Mouse (Mus musculus) lung, embryonic 14.5 days (tissue): Measurements from ENCODE around the gene Rfc4. TPM values are rescaled to one million over a fixed set of nuclear protein-coding genes. Genes with fewer than 3 reads are reported as not detected.

ENCODE experiments used
- ATAC-seq: fragments of 200-750 bp; cut with Nextera tagmentation; 2 replicates; pipeline ENCODE4 v1.8.0; 2017; ENCODE audit warnings: mild to moderate bottlenecking, moderate TSS enrichment, moderate library complexity; ENCODE audit not compliant: insufficient read depth
- DNase-seq: peaks from one replicate; pipeline ENCODE4 v3.0.0-alpha.2; 2015
- H3K27ac ChIP-seq: fragments of 300-500 bp; sonication (generic); 2 replicates; pipeline ENCODE4 v1.5.1; 2014; ENCODE audit warnings: low read depth, mild to moderate bottlenecking, moderate library complexity
- H3K27me3 ChIP-seq: fragments of 300-500 bp; sonication (generic); 2 replicates; pipeline ENCODE4 v1.6.1; 2014; ENCODE audit warnings: low read length, control low read depth; ENCODE audit not compliant: insufficient read depth
- H3K36me3 ChIP-seq: fragments of 300-500 bp; sonication (generic); 2 replicates; pipeline ENCODE4 v1.6.1; 2014; ENCODE audit warnings: control low read depth; ENCODE audit not compliant: insufficient read depth
- H3K4me1 ChIP-seq: fragments of 300-500 bp; sonication (generic); 2 replicates; pipeline ENCODE4 v1.6.1; 2014; ENCODE audit warnings: antibody characterized with exemption, control low read depth; ENCODE audit not compliant: insufficient read depth
- H3K4me2 ChIP-seq: fragments of 300-500 bp; sonication (generic); 2 replicates; pipeline ENCODE4 v1.6.1; 2014; ENCODE audit warnings: mild to moderate bottlenecking
- H3K4me3 ChIP-seq: fragments of 300-500 bp; sonication (generic); 2 replicates; pipeline ENCODE4 v1.5.1; 2014; ENCODE audit warnings: low read depth, low read length
- H3K9ac ChIP-seq: fragments of 300-500 bp; sonication (generic); 2 replicates; pipeline ENCODE4 v1.6.1; 2014
- H3K9me3 ChIP-seq: fragments of 300-500 bp; sonication (generic); 2 replicates; pipeline ENCODE4 v1.6.1; 2016; ENCODE audit warnings: low read depth, low read length, control low read depth
- CTCF ChIP-seq: IDR thresholded peaks from 2 replicates; pipeline ENCODE4 v1.5.1; 2016; ENCODE audit warnings: antibody characterized with exemption, low read depth
- WGBS: fragments of 180-500 bp; shearing (Covaris S2); extraction: QIAGEN DNeasy Blood & Tissue Kit; methylation state at CpG from one replicate; pipeline ENCODE4 v1.1.7; 2014; 5-methylcytosine and 5-hydroxymethylcytosine counted together
- polyA plus RNA-seq: library from polyadenylated mRNA; unstranded; fragments of >200 nt; fragmentation: Nextera tagmentation; extraction: Ambion mirVana; gene quantifications from 2 replicates; pipeline ENCODE4 v1.2.1, GENCODE M21; 2014

Rfc4 gene
- polyA plus RNA-seq, 1 experiment from 2014 or later, result 148 TPM

DNA sequence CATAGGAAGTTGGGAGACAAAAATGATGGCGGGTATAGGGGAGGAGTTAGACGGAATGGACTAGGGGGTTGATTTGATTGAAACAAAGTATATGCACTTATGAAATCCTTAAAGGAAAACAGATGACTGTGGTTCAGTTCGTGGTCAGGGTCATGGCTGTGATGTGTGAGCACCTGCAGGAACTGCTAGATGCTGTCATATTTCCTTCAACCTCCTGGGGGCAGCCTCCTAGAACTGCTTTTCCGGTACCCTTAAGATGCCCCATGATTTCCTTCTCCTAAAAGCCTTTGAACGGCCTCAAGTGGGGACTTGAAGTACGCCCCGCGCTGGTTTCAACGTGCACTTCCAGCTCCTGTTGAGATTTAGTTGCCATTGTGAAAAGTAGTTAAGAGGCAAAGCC, 37.9 kb upstream of the Rfc4 start:
- TF ChIP-seq CTCF, result peak; percentile 26; the same call in 1 of the 2 replicates
- Histone ChIP-seq H3K9ac (no peak overlapping the region), H3K4me3 (no peak overlapping the region), H3K4me2 (no peak overlapping the region), H3K27me3 (no peaks in the 10 kb centered on the region), H3K4me1 (no peaks in the 10 kb centered on the region), H3K9me3 (no peaks in the 10 kb centered on the region), H3K27ac (no peak overlapping the region), H3K36me3 (no peaks in the 10 kb centered on the region)
- ATAC-seq, result no peak
- 56% methylated on average over 9 of the region's 9 CpGs for WGBS
- DNase-seq, result no peak

DNA sequence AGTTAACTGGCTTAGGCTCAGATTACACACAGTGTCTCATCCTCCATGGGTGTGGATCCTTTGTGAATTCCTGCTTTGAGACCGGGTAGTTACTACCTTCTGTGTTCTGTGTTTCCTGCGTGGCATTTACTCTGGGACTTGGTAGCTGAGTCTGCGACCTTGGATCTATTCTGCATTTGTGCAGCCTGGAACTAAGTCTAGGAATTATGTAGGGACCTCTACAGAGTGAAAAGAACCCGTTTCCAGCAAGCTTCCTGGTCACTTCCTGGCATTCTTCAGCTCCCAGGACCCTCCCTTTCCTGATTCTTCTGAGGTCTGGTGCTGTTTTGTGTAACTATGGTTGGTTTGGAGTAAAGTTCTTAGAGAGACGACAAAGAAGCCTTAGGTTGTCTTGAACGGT, 36.9 kb upstream of the Rfc4 start:
- DNase-seq (peak; percentile 17), ATAC-seq (no peak)
- no peak overlapping the region for H3K9ac ChIP-seq
- no peak for TF ChIP-seq CTCF
- H3K4me3 ChIP-seq, result no peak overlapping the region
- WGBS, result 72% methylated on average over 6 of the region's 6 CpGs
- no peaks in the 10 kb centered on the region for H3K36me3 ChIP-seq
- no peaks in the 10 kb centered on the region for H3K9me3 ChIP-seq
- H3K4me1 ChIP-seq, result no peaks in the 10 kb centered on the region
- peak overlapping the region; percentile 27; the same call in 1 of the 2 replicates for H3K27ac ChIP-seq
- no peaks in the 10 kb centered on the region for H3K27me3 ChIP-seq
- no peak overlapping the region for H3K4me2 ChIP-seq

DNA sequence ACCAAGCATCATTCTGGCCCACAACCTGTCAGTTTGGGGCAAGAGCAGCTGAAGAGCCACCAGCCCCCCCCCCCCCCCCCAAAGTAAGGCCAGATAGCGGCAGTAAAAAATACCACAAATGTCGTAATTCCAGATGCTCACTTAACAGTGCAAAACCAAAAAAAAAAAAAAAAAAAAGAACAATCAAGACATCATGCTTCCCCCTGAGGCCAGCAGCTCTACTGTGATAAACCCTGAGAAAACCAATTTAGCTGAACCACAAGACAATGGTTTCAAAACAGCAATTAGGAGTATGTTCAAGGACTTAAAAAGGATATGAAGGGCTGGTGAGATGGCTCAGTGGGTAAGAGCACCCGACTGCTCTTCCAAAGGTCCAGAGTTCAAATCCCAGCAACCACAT, 34.6 kb upstream of the Rfc4 start:
- Histone ChIP-seq H3K27ac (no peak overlapping the region), H3K9me3 (no peaks in the 10 kb centered on the region), H3K4me3 (no peak overlapping the region), H3K9ac (no peak overlapping the region), H3K4me2 (no peak overlapping the region), H3K27me3 (no peaks in the 10 kb centered on the region), H3K36me3 (no peaks in the 10 kb centered on the region), H3K4me1 (no peaks in the 10 kb centered on the region)
- ATAC-seq, result no peak
- TF ChIP-seq CTCF, result no peak
- WGBS, result 75% methylated on average over 3 of the region's 3 CpGs
- DNase-seq, result no peak

DNA sequence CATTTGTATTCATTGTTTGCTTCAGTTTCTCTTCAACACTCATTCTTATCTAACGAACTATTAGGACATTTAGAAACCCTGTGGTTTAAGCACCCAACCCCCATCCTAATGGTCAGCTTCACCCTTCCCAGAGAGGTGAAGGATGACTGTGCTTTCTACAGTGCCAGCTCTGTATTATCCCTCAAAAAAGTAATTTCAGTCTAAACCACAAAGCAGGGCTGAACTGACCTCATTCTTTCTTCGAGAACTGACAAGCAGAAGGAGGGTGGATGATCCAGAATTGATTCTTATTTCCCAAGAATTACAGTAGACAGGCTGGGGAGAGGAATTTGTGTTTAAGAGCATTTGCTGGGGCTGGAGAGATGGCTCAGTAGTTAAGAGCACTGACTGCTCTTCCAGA, 32.2 kb upstream of the Rfc4 start:
- H3K27ac ChIP-seq, result no peak overlapping the region

DNA sequence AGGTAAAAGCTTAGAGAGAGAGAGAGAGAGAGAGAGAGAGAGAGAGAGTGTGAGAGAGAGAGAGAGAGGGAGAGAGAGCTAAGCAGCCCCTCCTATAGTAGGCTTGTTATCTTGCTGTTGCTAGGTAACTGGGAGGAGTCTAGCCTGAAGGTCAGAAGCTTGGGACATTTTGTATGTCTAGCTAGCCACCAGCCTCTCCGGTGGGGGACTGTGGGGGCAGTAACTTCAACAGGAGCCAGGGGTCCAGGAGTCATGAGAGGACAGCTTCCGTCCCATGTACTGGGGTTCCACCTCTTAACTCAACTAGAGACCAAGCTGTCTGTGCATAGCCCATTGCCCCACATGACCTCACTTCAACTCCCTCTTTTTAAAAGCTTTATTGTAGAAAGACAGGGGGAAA, 31.4 kb upstream of the Rfc4 start:
- Histone ChIP-seq H3K27ac (no peak overlapping the region), H3K9me3 (no peaks in the 10 kb centered on the region), H3K27me3 (no peaks in the 10 kb centered on the region), H3K9ac (no peak overlapping the region), H3K4me2 (no peak overlapping the region), H3K4me3 (no peak overlapping the region), H3K36me3 (no peaks in the 10 kb centered on the region), H3K4me1 (no peaks in the 10 kb centered on the region)
- DNase-seq, result no peak
- ATAC-seq, result no peak
- WGBS, result 22% methylated on average over 2 of the region's 2 CpGs
- TF ChIP-seq CTCF, result no peak

More for the DNA sequence above, 32.2 kb upstream of the Rfc4 start:
- no peaks in the 10 kb centered on the region for H3K27me3 ChIP-seq
- H3K36me3 ChIP-seq, result no peaks in the 10 kb centered on the region
- WGBS, result 35% methylated on average over 2 of the region's 2 CpGs
- H3K4me2 ChIP-seq, result no peak overlapping the region
- H3K4me3 ChIP-seq, result no peak overlapping the region
- no peaks in the 10 kb centered on the region for H3K4me1 ChIP-seq
- no peak for TF ChIP-seq CTCF
- DNase-seq, result no peak
- no peaks in the 10 kb centered on the region for H3K9me3 ChIP-seq
- no peak overlapping the region for H3K9ac ChIP-seq
- no peak for ATAC-seq

DNA sequence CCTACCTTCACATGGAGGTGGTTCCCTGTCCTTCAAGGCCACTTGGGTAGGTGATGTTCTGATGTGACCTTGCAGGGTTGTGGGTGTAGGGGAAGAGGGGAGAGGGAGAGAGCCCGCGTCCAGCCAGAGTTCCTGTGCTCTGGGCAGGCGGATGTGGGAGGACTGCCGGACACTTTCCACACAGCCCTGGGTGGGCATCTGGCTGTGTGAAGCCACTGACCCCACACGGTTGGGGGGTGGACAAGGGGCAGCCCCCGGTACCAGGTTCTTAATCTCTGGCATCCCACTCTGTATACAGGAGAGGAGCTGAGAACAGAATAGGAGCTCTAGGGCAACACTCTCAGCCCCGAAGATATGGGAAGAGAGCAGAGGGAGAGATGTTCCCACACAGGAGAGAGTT, 30.8 kb upstream of the Rfc4 start:
- Histone ChIP-seq H3K4me1 (no peaks in the 10 kb centered on the region), H3K9ac (no peak overlapping the region), H3K27me3 (no peaks in the 10 kb centered on the region), H3K4me2 (no peak overlapping the region), H3K36me3 (no peaks in the 10 kb centered on the region), H3K4me3 (no peak overlapping the region), H3K27ac (no peak overlapping the region), H3K9me3 (no peaks in the 10 kb centered on the region)
- ATAC-seq, result peak; percentile 44; the same call in 1 of the 2 replicates
- TF ChIP-seq CTCF, result no peak
- 66% methylated on average over 7 of the region's 7 CpGs for WGBS
- DNase-seq, result no peak

DNA sequence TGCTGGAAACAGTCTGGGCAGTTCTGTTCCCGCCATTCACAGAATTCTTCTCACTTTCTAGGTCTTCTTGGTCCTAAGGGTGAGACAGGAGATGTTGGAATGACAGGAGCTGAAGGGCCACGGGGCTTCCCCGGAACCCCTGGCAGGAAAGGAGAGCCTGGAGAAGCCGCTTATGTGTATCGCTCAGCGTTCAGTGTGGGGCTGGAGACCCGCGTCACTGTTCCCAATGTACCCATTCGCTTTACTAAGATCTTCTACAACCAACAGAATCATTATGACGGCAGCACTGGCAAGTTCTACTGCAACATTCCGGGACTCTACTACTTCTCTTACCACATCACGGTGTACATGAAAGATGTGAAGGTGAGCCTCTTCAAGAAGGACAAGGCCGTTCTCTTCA, 29.5 kb upstream of the Rfc4 start:
- H3K9ac ChIP-seq, result no peak overlapping the region
- ATAC-seq, result no peak
- H3K27me3 ChIP-seq, result no peaks in the 10 kb centered on the region
- no peaks in the 10 kb centered on the region for H3K9me3 ChIP-seq
- H3K4me3 ChIP-seq, result no peak overlapping the region
- no peak for TF ChIP-seq CTCF
- H3K36me3 ChIP-seq, result no peaks in the 10 kb centered on the region
- WGBS, result 91% methylated on average over 13 of the region's 13 CpGs
- H3K4me2 ChIP-seq, result no peak overlapping the region
- no peak overlapping the region for H3K27ac ChIP-seq
- DNase-seq, result no peak
- H3K4me1 ChIP-seq, result no peaks in the 10 kb centered on the region

DNA sequence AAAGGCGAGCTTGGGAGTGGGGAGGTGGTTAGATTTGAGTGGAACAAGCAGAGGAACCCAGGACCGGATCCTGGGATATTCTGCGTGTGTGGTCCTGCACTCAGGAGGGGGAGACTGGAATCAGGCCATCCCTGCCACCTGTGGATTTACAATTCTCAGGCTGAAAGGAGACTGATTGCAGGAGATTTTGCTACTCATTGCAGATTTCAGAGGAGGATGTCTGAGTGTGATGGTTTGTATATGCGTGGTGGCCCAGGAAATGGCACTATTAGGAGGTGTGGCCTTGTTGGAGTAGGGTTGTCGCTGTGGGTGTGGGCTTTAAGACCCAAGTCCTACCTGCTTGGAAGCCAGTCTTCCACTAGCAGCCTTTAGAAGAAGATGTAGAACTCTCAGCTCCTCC, 26.7 kb upstream of the Rfc4 start:
- Histone ChIP-seq H3K9me3 (no peaks in the 10 kb centered on the region), H3K27me3 (no peaks in the 10 kb centered on the region), H3K36me3 (no peaks in the 10 kb centered on the region), H3K4me3 (no peak overlapping the region), H3K9ac (no peak overlapping the region), H3K27ac (no peak overlapping the region), H3K4me2 (no peak overlapping the region), H3K4me1 (no peaks in the 10 kb centered on the region)
- ATAC-seq, result no peak
- no peak for DNase-seq
- no peak for TF ChIP-seq CTCF
- 65% methylated on average over 5 of the region's 5 CpGs for WGBS
